Mouse (Mus musculus): Measurements from ENCODE around the gene Gm11168. TPM values are rescaled to one million over a fixed set of nuclear protein-coding genes. Genes with fewer than 3 reads are reported as not detected.
A peak's percentile ranks its signal among the peaks of the same experiment; 100 is the strongest.
"Not testable (repeated sequence)": the region's sequence is repeated elsewhere in the genome, so short reads cannot be mapped to it uniquely, and the experiment has no call there.

The Gm11168 gene
- polyA plus RNA-seq (2015; fragmentation: Nextera tagmentation; extraction: Ambion mirVana) = not detected in 2 replicates

DNA sequence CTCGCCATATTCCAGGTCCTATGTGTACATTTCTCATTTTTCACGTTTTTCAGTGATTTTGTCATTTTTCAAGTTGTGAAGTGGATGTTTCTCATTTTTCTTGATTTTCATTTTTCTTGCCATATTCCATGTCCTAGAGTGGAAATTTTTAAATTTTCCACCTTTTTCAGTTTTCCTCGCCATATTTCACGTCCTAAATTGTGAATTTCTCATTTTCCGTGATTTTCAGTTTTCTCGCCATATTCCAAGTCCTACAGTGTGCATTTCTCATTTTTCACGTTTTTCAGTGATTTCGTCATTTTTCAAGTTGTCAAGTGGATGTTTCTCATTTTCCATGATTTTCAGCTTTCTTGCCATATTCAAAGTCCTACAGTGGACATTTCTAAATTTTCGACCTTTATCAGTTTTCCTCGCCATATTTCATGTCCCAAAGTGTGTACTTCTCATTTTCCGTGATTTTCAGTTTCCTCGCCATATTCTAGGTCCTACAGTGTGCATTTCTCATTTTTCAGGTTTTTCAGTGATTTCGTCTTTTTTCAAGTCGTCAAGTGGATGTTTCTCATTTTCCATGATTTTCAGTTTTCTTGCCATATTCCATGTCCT lies at the start of gene Gm11168:
Gene Gm11168, plus strand, starts transcription at position 553 of the 603 bp plus-strand sequence.
- not testable (repeated sequence) for ATAC-seq
- WGBS = 73% methylated on average over 6 of the region's 14 CpGs

DNA sequence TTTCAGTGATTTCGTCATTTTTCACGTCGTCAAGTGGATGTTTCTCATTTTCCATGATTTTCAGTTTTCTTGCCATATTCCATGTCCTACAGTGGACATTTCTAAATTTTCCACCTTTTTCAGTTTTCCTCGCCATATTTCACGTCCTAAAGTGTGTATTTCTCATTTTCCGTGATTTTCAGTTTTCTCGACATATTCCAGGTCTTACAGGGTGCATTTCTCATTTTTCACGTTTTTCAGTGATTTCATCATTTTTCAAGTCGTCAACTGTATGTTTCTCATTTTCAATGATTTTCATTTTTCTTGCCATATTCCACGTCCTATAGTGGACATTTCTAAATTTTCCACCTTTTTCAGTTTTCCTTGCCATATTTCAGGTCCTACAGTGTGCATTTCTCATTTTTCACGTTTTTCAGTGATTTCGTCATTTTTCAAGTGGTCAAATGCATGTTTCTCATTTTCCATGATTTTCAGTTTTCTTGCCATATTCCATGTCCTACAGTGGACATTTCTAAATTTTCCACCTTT lies 2.6 kb upstream of the Gm11168 start, which contains the start of gene Gm10722:
Gene Gm10722, plus strand, starts transcription at position 478 of the 528 bp plus-strand sequence.
- not testable (repeated sequence) for H3K4me2 ChIP-seq (replicated peaks; ENCODE audit: low read depth); H3K9me3 ChIP-seq (ENCODE audit: control insufficient read depth); H3K36me3 ChIP-seq (ENCODE audit: control insufficient read depth, insufficient read depth); H3K27ac ChIP-seq (ENCODE audit: low read depth, low read length); H3K9ac ChIP-seq (ENCODE audit: low read depth, low read length); H3K4me1 ChIP-seq (replicated peaks; ENCODE audit: control insufficient read depth, insufficient read depth, low read length); H3K27me3 ChIP-seq (replicated peaks; ENCODE audit: control insufficient read depth, insufficient read depth, low read length); H3K4me3 ChIP-seq (ENCODE audit: low read depth, low read length); ATAC-seq
- WGBS = 72% methylated on average over 12 of the region's 12 CpGs

More for the DNA sequence above, at the start of gene Gm11168:
- H3K9ac ChIP-seq (ENCODE audit: low read depth, low read length); H3K27ac ChIP-seq (ENCODE audit: low read depth, low read length); H3K36me3 ChIP-seq (ENCODE audit: control insufficient read depth, insufficient read depth); H3K4me3 ChIP-seq (ENCODE audit: low read depth, low read length); H3K4me1 ChIP-seq (replicated peaks; ENCODE audit: control insufficient read depth, insufficient read depth, low read length); H3K9me3 ChIP-seq (ENCODE audit: control insufficient read depth); H3K4me2 ChIP-seq (replicated peaks; ENCODE audit: low read depth); H3K27me3 ChIP-seq (replicated peaks; ENCODE audit: control insufficient read depth, insufficient read depth, low read length): not testable (repeated sequence)

DNA sequence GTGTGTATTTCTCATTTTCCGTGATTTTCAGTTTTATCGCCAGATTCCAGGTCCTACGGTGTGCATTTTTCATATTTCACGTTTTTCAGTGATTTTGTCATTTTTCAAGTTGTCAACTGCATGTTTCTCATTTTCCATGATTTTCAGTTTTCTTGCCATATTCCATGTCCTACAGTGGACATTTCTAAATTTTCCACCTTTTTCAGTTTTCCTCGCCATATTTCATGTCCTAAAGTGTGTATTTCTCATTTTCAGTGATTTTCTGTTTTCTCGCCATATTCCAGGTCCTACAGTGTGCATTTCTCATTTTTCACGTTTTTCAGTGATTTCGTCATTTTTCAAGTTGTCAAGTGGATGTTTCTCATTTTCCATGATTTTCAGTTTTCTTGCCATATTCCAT lies 2.1 kb upstream of the Gm11168 start:
- WGBS = 68% methylated on average over 8 of the region's 8 CpGs
- H3K36me3 ChIP-seq (ENCODE audit: control insufficient read depth, insufficient read depth); ATAC-seq; H3K27me3 ChIP-seq (replicated peaks; ENCODE audit: control insufficient read depth, insufficient read depth, low read length); H3K4me1 ChIP-seq (replicated peaks; ENCODE audit: control insufficient read depth, insufficient read depth, low read length); H3K9me3 ChIP-seq (ENCODE audit: control insufficient read depth); H3K4me3 ChIP-seq (ENCODE audit: low read depth, low read length); H3K4me2 ChIP-seq (replicated peaks; ENCODE audit: low read depth); H3K9ac ChIP-seq (ENCODE audit: low read depth, low read length); H3K27ac ChIP-seq (ENCODE audit: low read depth, low read length): not testable (repeated sequence)

DNA sequence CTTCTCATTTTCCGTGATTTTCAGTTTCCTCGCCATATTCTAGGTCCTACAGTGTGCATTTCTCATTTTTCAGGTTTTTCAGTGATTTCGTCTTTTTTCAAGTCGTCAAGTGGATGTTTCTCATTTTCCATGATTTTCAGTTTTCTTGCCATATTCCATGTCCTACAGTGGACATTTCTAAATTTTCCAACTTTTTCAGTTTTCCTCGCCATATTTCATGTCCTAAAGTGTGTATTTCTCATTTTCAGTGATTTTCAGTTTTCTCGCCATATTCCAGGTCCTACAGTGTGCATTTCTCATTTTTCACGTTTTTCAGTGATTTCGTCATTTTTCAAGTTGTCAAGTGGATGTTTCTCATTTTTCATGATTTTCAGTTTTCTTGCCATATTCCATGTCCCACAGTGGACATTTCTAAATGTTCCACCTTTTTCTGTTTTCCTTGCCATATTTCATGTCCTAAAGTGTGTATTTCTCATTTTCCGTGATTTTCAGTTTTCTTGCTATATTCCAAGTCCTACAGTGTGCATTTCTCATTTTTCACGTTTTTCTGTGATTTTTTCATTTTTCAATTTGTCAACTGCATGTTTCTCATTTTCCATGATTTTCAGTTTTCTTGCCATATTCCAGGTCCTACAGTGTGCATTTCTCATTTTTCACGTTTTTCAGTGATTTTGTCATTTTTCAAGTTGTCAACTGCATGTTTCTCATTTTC lies 1.0 kb upstream of the Gm11168 start:
- H3K27ac ChIP-seq (ENCODE audit: low read depth, low read length); H3K4me2 ChIP-seq (replicated peaks; ENCODE audit: low read depth); H3K9ac ChIP-seq (ENCODE audit: low read depth, low read length); H3K4me3 ChIP-seq (ENCODE audit: low read depth, low read length); H3K27me3 ChIP-seq (replicated peaks; ENCODE audit: control insufficient read depth, insufficient read depth, low read length); H3K36me3 ChIP-seq (ENCODE audit: control insufficient read depth, insufficient read depth); H3K9me3 ChIP-seq (ENCODE audit: control insufficient read depth); H3K4me1 ChIP-seq (replicated peaks; ENCODE audit: control insufficient read depth, insufficient read depth, low read length): not testable (repeated sequence)
- WGBS = 58% methylated on average over 8 of the region's 11 CpGs
- peak; percentile 81 for ATAC-seq
- TF ChIP-seq CTCF (IDR thresholded peaks at IDR 0.05; ENCODE audit: low read depth) = 0 out of 2 replicates have a peak, but pooled peaks have one; percentile 4

DNA sequence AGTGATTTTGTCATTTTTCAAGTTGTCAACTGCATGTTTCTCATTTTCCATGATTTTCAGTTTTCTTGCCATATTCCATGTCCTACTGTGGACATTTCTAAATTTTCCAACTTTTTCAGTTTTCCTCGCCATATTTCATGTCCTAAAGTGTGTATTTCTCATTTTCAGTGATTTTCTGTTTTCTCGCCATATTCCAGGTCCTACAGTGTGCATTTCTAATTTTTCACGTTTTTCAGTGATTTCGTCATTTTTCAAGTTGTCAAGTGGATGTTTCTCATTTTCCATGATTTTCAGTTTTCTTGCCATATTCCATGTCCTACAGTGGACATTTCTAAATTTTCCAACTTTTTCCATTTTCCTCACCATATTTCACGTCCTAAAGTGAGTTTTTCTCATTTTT lies 3.0 kb downstream of the Gm11168 start:
- H3K4me2 ChIP-seq (replicated peaks; ENCODE audit: low read depth); H3K9me3 ChIP-seq (ENCODE audit: control insufficient read depth); H3K4me1 ChIP-seq (replicated peaks; ENCODE audit: control insufficient read depth, insufficient read depth, low read length); H3K9ac ChIP-seq (ENCODE audit: low read depth, low read length); H3K27ac ChIP-seq (ENCODE audit: low read depth, low read length); ATAC-seq; H3K36me3 ChIP-seq (ENCODE audit: control insufficient read depth, insufficient read depth); H3K4me3 ChIP-seq (ENCODE audit: low read depth, low read length); H3K27me3 ChIP-seq (replicated peaks; ENCODE audit: control insufficient read depth, insufficient read depth, low read length): not testable (repeated sequence)
- 81% methylated on average over 1 of the region's 5 CpGs for WGBS

DNA sequence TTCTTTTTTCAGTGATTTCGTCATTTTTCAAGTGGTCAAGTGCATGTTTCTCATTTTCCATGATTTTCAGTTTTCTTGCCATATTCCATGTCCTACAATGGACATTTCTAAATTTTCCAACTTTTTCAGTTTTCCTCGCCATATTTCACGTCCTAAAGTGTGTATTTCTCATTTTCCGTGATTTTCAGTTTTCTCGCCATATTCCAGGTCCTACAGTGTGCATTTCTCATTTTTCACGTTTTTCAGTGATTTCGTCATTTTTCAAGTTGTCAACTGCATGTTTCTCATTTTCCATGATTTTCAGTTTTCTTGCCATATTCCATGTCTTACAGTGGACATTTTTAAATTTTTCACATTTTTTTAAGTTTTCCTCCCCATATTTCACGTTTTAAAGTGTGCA lies 3.5 kb downstream of the Gm11168 start:
- ATAC-seq = peak; percentile 71
- H3K4me2 ChIP-seq (replicated peaks; ENCODE audit: low read depth); H3K9ac ChIP-seq (ENCODE audit: low read depth, low read length): not testable (repeated sequence)

DNA sequence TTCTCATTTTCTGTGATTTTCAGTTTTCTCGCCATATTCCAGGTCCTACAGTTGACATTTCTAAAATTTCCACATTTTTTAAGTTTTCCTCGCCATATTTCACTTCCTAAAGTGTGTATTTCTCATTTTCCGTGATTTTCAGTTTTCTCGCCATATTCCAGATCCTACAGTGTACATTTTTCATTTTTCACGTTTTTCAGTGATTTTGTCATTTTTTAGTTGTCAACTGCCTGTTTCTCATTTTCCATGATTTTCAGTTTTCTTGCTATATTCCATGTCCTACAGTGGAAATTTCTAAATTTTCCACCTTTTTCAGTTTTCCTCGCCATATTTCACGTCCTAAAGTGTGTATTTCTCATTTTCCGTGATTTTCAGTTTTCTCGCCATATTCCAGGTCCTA lies 4.1 kb downstream of the Gm11168 start:
- H3K36me3 ChIP-seq (ENCODE audit: control insufficient read depth, insufficient read depth); H3K27ac ChIP-seq (ENCODE audit: low read depth, low read length); H3K27me3 ChIP-seq (replicated peaks; ENCODE audit: control insufficient read depth, insufficient read depth, low read length); H3K4me2 ChIP-seq (replicated peaks; ENCODE audit: low read depth); ATAC-seq; H3K9ac ChIP-seq (ENCODE audit: low read depth, low read length); H3K4me1 ChIP-seq (replicated peaks; ENCODE audit: control insufficient read depth, insufficient read depth, low read length); H3K9me3 ChIP-seq (ENCODE audit: control insufficient read depth); H3K4me3 ChIP-seq (ENCODE audit: low read depth, low read length): not testable (repeated sequence)
- WGBS = 75% methylated on average over 7 of the region's 9 CpGs

More for the DNA sequence above, 3.5 kb downstream of the Gm11168 start:
- H3K27me3 ChIP-seq (replicated peaks; ENCODE audit: control insufficient read depth, insufficient read depth, low read length); H3K4me1 ChIP-seq (replicated peaks; ENCODE audit: control insufficient read depth, insufficient read depth, low read length); H3K27ac ChIP-seq (ENCODE audit: low read depth, low read length); H3K9me3 ChIP-seq (ENCODE audit: control insufficient read depth); H3K4me3 ChIP-seq (ENCODE audit: low read depth, low read length); H3K36me3 ChIP-seq (ENCODE audit: control insufficient read depth, insufficient read depth): not testable (repeated sequence)
- WGBS = 74% methylated on average over 8 of the region's 8 CpGs

DNA sequence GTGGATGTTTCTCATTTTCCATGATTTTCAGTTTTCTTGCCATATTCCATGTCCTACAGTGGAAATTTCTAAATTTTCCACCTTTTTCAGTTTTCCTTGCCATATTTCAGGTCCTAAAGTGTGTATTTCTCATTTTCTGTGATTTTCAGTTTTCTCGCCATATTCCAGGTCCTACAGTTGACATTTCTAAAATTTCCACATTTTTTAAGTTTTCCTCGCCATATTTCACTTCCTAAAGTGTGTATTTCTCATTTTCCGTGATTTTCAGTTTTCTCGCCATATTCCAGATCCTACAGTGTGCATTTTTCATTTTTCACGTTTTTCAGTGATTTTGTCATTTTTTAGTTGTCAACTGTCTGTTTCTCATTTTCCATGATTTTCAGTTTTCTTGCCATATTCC lies 6.2 kb downstream of the Gm11168 start:
- H3K27me3 ChIP-seq (replicated peaks; ENCODE audit: control insufficient read depth, insufficient read depth, low read length); H3K9ac ChIP-seq (ENCODE audit: low read depth, low read length); H3K36me3 ChIP-seq (ENCODE audit: control insufficient read depth, insufficient read depth); H3K4me1 ChIP-seq (replicated peaks; ENCODE audit: control insufficient read depth, insufficient read depth, low read length); H3K9me3 ChIP-seq (ENCODE audit: control insufficient read depth); H3K4me2 ChIP-seq (replicated peaks; ENCODE audit: low read depth); H3K4me3 ChIP-seq (ENCODE audit: low read depth, low read length); H3K27ac ChIP-seq (ENCODE audit: low read depth, low read length): not testable (repeated sequence)
- no CpG with 5 or more reads among the region's 5 CpGs for WGBS
- ATAC-seq = peak; percentile 32; the same call in 1 of the 2 replicates

DNA sequence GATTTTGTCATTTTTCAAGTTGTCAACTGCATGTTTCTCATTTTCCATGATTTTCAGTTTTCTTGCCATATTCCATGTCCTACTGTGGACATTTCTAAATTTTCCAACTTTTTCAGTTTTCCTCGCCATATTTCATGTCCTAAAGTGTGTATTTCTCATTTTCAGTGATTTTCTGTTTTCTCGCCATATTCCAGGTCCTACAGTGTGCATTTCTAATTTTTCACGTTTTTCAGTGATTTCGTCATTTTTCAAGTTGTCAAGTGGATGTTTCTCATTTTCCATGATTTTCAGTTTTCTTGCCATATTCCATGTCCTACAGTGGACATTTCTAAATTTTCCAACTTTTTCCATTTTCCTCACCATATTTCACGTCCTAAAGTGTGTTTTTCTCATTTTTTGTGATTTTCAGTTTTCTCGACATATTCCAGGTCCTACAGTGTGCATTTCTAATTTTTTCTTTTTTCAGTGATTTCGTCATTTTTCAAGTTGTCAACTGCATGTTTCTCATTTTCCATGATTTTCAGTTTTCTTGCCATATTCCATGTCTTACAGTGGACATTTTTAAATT lies 9.0 kb downstream of the Gm11168 start:
- H3K4me2 ChIP-seq (replicated peaks; ENCODE audit: low read depth); H3K27me3 ChIP-seq (replicated peaks; ENCODE audit: control insufficient read depth, insufficient read depth, low read length); H3K27ac ChIP-seq (ENCODE audit: low read depth, low read length); ATAC-seq; H3K4me1 ChIP-seq (replicated peaks; ENCODE audit: control insufficient read depth, insufficient read depth, low read length); H3K9me3 ChIP-seq (ENCODE audit: control insufficient read depth); H3K9ac ChIP-seq (ENCODE audit: low read depth, low read length); H3K36me3 ChIP-seq (ENCODE audit: control insufficient read depth, insufficient read depth); H3K4me3 ChIP-seq (ENCODE audit: low read depth, low read length): not testable (repeated sequence)
- WGBS = 75% methylated on average over 2 of the region's 7 CpGs
